7 mouse cellular contexts compared by ENCODE assay signal in the genomic region with DNA sequence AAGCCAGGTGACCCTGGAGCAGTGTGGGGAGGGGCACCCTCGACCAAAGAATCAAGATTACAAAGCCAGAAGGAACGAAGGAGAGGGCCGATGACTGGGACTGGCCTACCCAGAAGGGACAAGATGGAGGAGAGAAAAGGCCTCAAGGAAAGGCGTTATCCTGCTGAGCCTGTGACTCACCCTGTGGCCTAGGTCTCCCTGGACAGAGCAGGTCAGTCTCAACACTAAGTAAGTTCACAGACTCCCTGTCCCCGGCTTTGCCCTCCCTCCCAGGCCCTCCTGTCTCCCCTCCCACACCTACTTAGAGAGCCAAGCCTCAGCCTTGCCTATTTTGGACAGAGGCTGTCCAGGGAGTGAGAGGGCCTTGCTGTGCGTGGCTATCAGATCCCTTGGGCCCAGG. TPM values are rescaled to one million over a fixed set of nuclear protein-coding genes. Genes with fewer than 3 reads are reported as not detected.
A peak's percentile ranks its signal among the peaks of the same experiment; 100 is the strongest.
DNase-seq lines count a peak whose midpoint lies in the region; ATAC-seq and TF ChIP-seq lines count a peak whose summit lies in the region.

Gene Csrp1, plus strand, starts transcription at position 79 of the 400 bp plus-strand sequence.

- peak within 1 kb of the TSS; percentile 17; the same call in 1 of the 2 replicates for H3K9ac ChIP-seq in ES-Bruce4 (ENCODE audit: low read depth, poor library complexity, severe bottlenecking)
- H3K9ac ChIP-seq in forebrain, embryonic 14.5 days (ENCODE audit: low read length): no peak within 1 kb of the TSS
- H3K9ac ChIP-seq in liver, embryonic 12.5 days: no peak within 1 kb of the TSS
- H3K9ac ChIP-seq in stomach, postnatal 0 days (ENCODE audit: low read length): no peak within 1 kb of the TSS

- H3ac ChIP-seq in C2C12 (ENCODE audit: control insufficient read depth, insufficient read length, low read depth): no peak within 1 kb of the TSS

- no peaks in the 10 kb centered on the region for H3K36me3 ChIP-seq in C2C12 (ENCODE audit: control insufficient read depth, insufficient read depth)
- H3K36me3 ChIP-seq in ES-Bruce4 (ENCODE audit: control insufficient read depth, insufficient read depth, low read length, poor library complexity, severe bottlenecking): no peaks in the 10 kb centered on the region
- H3K36me3 ChIP-seq in forebrain, embryonic 14.5 days (ENCODE audit: control insufficient read depth, insufficient read depth, low read length): no peaks in the 10 kb centered on the region
- no peaks in the 10 kb centered on the region for H3K36me3 ChIP-seq in hindbrain, embryonic 10.5 days
- no peaks in the 10 kb centered on the region for H3K36me3 ChIP-seq in liver, embryonic 12.5 days
- H3K36me3 ChIP-seq in stomach, postnatal 0 days (ENCODE audit: control insufficient read depth, insufficient read depth, low read length): no peaks in the 10 kb centered on the region

- no peaks in the 10 kb centered on the region for H3K9me3 ChIP-seq in ES-Bruce4 (replicated peaks; ENCODE audit: control insufficient read depth, insufficient read depth, low read length, poor library complexity, severe bottlenecking)
- no peaks in the 10 kb centered on the region for H3K9me3 ChIP-seq in forebrain, embryonic 14.5 days (replicated peaks; ENCODE audit: control insufficient read depth, low read length)
- no peaks in the 10 kb centered on the region for H3K9me3 ChIP-seq in hindbrain, embryonic 10.5 days
- H3K9me3 ChIP-seq in liver, embryonic 12.5 days (replicated peaks): no peaks in the 10 kb centered on the region
- H3K9me3 ChIP-seq in stomach, postnatal 0 days (ENCODE audit: control insufficient read depth, low read length): no peaks in the 10 kb centered on the region

- no peaks in the 10 kb centered on the region for H3K79me2 ChIP-seq in C2C12 (ENCODE audit: control insufficient read depth, insufficient read depth)

- H3K27ac ChIP-seq in ES-Bruce4 (ENCODE audit: insufficient read depth, low read length): 0 out of 2 replicates have a peak within 1 kb of the TSS, but pooled peaks have one; percentile 6
- no peak within 1 kb of the TSS for H3K27ac ChIP-seq in forebrain, embryonic 14.5 days (ENCODE audit: low read depth, low read length)
- peak within 1 kb of the TSS; percentile 29; the same call in 1 of the 2 replicates for H3K27ac ChIP-seq in hindbrain, embryonic 10.5 days
- no peak within 1 kb of the TSS for H3K27ac ChIP-seq in liver, embryonic 12.5 days
- H3K27ac ChIP-seq in stomach, postnatal 0 days (replicated peaks): no peak within 1 kb of the TSS

- no peaks in the 10 kb centered on the region for H3K79me3 ChIP-seq in C2C12 (ENCODE audit: low read depth)

- H3K4me3 ChIP-seq in C2C12 (ENCODE audit: insufficient read depth, poor library complexity, severe bottlenecking) (no peak within 1 kb of the TSS), ES-Bruce4 (ENCODE audit: low read depth, low read length) (peak within 1 kb of the TSS; percentile 18)
- H3K4me3 ChIP-seq in forebrain, embryonic 14.5 days (ENCODE audit: low read depth, low read length): no peak within 1 kb of the TSS
- H3K4me3 ChIP-seq in hindbrain, embryonic 10.5 days: no peak within 1 kb of the TSS
- H3K4me3 ChIP-seq in liver, embryonic 12.5 days: no peak within 1 kb of the TSS
- H3K4me3 ChIP-seq in stomach, postnatal 0 days (ENCODE audit: low read depth, low read length): no peak within 1 kb of the TSS

- WGBS in forebrain, embryonic 14.5 days: 79% methylated on average over 6 of the region's 6 CpGs
- 69% methylated on average over 6 of the region's 6 CpGs for WGBS in hindbrain, embryonic 10.5 days
- WGBS in liver, embryonic 12.5 days (ENCODE audit: insufficient replicate concordance): 55% methylated on average over 6 of the region's 6 CpGs
- 60% methylated on average over 6 of the region's 6 CpGs for WGBS in stomach, postnatal 0 days

- H3K4me2 ChIP-seq in forebrain, embryonic 14.5 days (ENCODE audit: low read length): no peak within 1 kb of the TSS
- peak within 1 kb of the TSS; percentile 35 for H3K4me2 ChIP-seq in liver, embryonic 12.5 days
- no peak within 1 kb of the TSS for H3K4me2 ChIP-seq in stomach, postnatal 0 days (replicated peaks; ENCODE audit: low read depth)

- H3K4me1 ChIP-seq in ES-Bruce4 (ENCODE audit: control insufficient read depth, insufficient read depth, low read length): peaks cover 6% of the 10 kb centered on the region
- H3K4me1 ChIP-seq in forebrain, embryonic 14.5 days (ENCODE audit: control insufficient read depth, insufficient read depth, low read length): no peaks in the 10 kb centered on the region
- 0 out of 2 replicates have a peak, but pooled peaks cover 6% of the 10 kb centered on the region for H3K4me1 ChIP-seq in hindbrain, embryonic 10.5 days (replicated peaks)
- H3K4me1 ChIP-seq in liver, embryonic 12.5 days: peaks cover 35% of the 10 kb centered on the region
- no peaks in the 10 kb centered on the region for H3K4me1 ChIP-seq in stomach, postnatal 0 days (replicated peaks; ENCODE audit: control insufficient read depth, insufficient read depth)

- H3K27me3 ChIP-seq in C2C12 (ENCODE audit: control insufficient read depth, insufficient read depth, insufficient read length) (no peaks in the 10 kb centered on the region), ES-Bruce4 (ENCODE audit: control insufficient read depth, insufficient read depth, low read length, poor library complexity, severe bottlenecking) (no peaks in the 10 kb centered on the region)
- H3K27me3 ChIP-seq in forebrain, embryonic 14.5 days (replicated peaks; ENCODE audit: control insufficient read depth, insufficient read depth, low read length): no peaks in the 10 kb centered on the region
- peaks cover 4% of the 10 kb centered on the region; the same call in 1 of the 2 replicates for H3K27me3 ChIP-seq in hindbrain, embryonic 10.5 days (ENCODE audit: insufficient read depth, poor library complexity, severe bottlenecking)
- H3K27me3 ChIP-seq in liver, embryonic 12.5 days (replicated peaks): no peaks in the 10 kb centered on the region
- H3K27me3 ChIP-seq in stomach, postnatal 0 days (ENCODE audit: control insufficient read depth, insufficient read depth, low read length): no peaks in the 10 kb centered on the region

- no peak for TF ChIP-seq POLR2A in ES-Bruce4 (IDR thresholded peaks at IDR 0.05; ENCODE audit: insufficient read depth, low read length)

- TF ChIP-seq CTCF in C2C12 (IDR thresholded peaks at IDR 0.05; ENCODE audit: control insufficient read depth, insufficient read depth, insufficient read length) (no peak), ES-Bruce4 (IDR thresholded peaks at IDR 0.05; ENCODE audit: low read depth, low read length) (no peak)
- TF ChIP-seq CTCF in stomach, postnatal 0 days (IDR thresholded peaks at IDR 0.05; ENCODE audit: low read depth): no peak

- TF ChIP-seq EP300 in ES-Bruce4 (IDR thresholded peaks at IDR 0.05; ENCODE audit: insufficient read depth, low read depth, low read length): no peak
- no peak for TF ChIP-seq EP300 in stomach, postnatal 0 days (optimal IDR thresholded peaks at IDR 0.05)

- no peak for DNase-seq in forebrain, embryonic 14.5 days (ENCODE audit: low spot score)
- DNase-seq in hindbrain, embryonic 10.5 days (ENCODE audit: low spot score): no peak
- DNase-seq in stomach, postnatal 0 days (ENCODE audit: low spot score): no peak
- no peak for DNase-seq in right cerebral cortex, postnatal 10 days (ENCODE audit: low spot score in 2 of 2)

- no peak for ATAC-seq in forebrain, embryonic 14.5 days
- peak; percentile 21; the same call in 1 of the 2 replicates for ATAC-seq in liver, embryonic 12.5 days
- ATAC-seq in stomach, postnatal 0 days (ENCODE audit: low FRiP score, low TSS enrichment): peak; percentile 55

TF ChIP-seq in C2C12, 6 proteins besides CTCF, POLR2A, EP300 and RAD21:
- TF ChIP-seq MYOG (IDR thresholded peaks at IDR 0.05; ENCODE audit: control insufficient read depth, extremely low read depth, insufficient read length) (no peak), CEBPB (IDR thresholded peaks at IDR 0.05; ENCODE audit: low read depth) (no peak), MYOD1 (IDR thresholded peaks at IDR 0.05; ENCODE audit: control insufficient read depth, insufficient read length, low read depth) (no peak), USF1 (IDR thresholded peaks at IDR 0.05; ENCODE audit: low read depth) (no peak), MAX (IDR thresholded peaks at IDR 0.05) (no peak), FOSL1 (IDR thresholded peaks at IDR 0.05; ENCODE audit: insufficient read depth, low read length, poor library complexity, severe bottlenecking) (no peak)

RNA-seq across cellular contexts. Expression of gene Csrp1, which starts in this region (rescaled TPM):
- polyA plus RNA-seq in C2C12 (2012; fragmentation: generic; extraction: Trizol) (427 TPM), ES-Bruce4 (2011; ENCODE audit: insufficient read depth, insufficient read length, low read depth, missing spikeins) (178 and 190 TPM in 2 replicates)
- 22.3 and 24.9 TPM in 2 replicates for polyA plus RNA-seq in forebrain, embryonic 14.5 days (2014; fragmentation: Nextera tagmentation; extraction: Ambion mirVana)
- polyA plus RNA-seq in hindbrain, embryonic 10.5 days (2016; fragmentation: Nextera tagmentation; extraction: Ambion mirVana): 51.0 and 56.2 TPM in 2 replicates
- 56.2 and 60.7 TPM in 2 replicates for polyA plus RNA-seq in liver, embryonic 12.5 days (2016; fragmentation: Nextera tagmentation; extraction: Ambion mirVana)
- polyA plus RNA-seq in stomach, postnatal 0 days (2015; fragmentation: Nextera tagmentation; extraction: Ambion mirVana): 418 and 496 TPM in 2 replicates

Comparison
In these comparisons a context has a peak if more than half of its experiments do, and no peak if none do; other contexts are left out.
1. H3K27ac ChIP-seq: peak in ES-Bruce4 (single experiment) and hindbrain, embryonic 10.5 days (single experiment); none in forebrain, embryonic 14.5 days (single experiment), liver, embryonic 12.5 days (single experiment) and stomach, postnatal 0 days (single experiment).